Mouse (Mus musculus) ovary, postnatal 14 days (tissue): ENCODE data around the gene Wsb1.

Experiments used
- DNase-seq: peaks from one replicate; pipeline ENCODE4 v3.0.0; 2022; ENCODE audit warnings: low spot score

Wsb1 gene

DNA sequence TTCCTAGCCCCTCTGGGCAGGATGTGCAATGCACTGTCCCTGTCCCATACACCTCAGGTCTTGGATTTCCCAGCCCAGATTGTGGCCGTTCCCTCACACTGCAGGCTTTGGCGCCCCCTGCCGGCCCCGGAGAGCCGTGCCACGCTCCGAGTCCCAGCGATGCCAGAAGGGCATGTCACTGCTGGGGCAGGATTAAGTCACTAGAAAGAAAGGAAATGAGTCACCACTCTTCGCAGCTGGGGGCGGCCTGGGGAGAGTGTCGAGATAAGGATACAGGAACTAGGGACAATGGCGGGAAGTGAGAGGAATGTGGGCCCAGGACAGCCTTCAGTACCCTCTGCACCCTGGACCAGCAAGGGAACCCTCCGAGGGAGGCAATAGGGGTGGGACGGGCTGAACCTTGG lies 40.5 kb downstream of the Wsb1 start:
- peak; percentile 98 for DNase-seq

DNA sequence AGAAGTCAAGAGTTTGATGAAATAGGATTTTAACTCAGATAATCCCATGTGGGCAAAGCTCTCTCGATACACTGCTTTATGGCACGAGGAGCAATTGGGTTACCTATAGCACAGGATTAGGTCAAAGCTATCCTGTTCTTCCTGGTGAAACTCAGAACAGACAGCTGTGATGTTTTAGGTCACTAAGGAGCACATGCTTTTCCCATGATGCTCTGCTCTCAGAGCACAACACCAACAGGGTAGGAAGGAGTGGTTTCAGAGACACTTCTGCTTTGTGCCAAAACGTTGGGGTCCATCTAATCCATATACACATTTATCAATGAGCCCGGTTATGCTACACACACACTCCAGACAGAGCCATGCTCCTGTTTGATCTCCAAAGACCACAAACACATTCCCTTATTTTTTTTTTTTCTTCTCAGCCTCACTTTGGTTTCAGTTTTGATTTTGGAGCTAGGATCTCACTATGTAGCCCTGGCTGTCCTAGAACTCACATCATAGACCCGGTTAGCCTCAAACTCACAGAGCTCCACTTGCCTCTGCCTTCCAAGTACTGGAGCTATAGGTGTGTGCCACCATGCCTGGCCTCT lies 44.5 kb downstream of the Wsb1 start:
- no peak for DNase-seq

DNA sequence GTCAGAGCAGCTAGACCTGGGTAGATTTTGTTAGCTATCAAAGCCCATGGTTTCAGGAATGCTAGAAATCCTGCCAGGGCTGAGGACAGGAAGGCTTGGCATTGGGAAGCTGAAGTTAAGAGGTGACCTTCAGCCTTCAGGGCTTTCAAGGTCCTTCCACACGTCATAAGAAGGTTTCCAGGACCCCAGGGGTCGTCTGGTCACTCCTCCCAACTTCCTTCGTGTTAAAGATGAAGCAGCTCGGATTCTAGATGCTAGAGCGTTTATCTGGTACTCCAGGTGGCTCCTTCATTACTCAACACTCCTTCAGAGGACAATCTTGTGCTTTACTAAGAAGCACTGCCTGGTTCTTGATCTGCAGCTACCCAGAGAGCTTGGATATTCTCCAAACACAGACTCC lies 45.4 kb downstream of the Wsb1 start:
- DNase-seq = no peak

DNA sequence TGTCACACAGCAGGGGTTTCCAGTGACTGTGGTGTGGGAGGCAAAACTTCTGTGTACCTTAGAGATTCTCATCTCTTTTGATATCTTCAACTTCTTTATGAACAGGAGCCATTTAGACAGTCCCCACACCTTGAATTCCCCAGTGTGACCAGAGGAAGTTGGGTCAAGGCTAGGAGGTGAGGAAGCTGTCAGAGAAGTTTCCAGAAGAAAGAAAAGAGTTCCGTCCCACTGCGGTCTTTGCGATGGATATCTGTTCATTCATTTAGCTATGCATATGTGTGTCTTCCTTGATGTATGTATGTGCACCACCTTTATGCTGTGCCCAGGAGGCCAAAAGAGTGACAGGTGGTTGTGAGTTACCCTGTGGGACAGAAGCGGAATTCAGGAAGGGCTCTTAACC lies 46.0 kb downstream of the Wsb1 start:
- DNase-seq = no peak

DNA sequence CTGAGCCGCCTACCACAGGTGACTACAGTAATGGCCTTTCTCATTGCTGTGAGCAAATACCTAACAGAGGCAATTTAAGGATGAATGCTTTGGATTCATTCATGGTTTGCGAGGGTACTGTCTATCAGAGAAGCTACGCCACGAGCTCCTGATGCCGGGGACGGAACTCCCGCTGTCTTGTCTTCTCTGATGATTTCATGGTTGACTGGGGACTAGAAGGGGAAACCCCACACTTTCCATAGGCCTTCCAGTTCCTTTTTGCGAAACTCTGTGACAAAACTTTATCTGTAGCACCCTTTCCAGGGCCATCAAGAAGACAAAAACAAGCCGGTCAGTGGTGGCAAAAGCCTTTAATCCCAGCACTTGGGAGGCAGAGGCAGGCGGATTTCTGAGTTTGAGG lies 46.8 kb downstream of the Wsb1 start:
- no peak for DNase-seq

DNA sequence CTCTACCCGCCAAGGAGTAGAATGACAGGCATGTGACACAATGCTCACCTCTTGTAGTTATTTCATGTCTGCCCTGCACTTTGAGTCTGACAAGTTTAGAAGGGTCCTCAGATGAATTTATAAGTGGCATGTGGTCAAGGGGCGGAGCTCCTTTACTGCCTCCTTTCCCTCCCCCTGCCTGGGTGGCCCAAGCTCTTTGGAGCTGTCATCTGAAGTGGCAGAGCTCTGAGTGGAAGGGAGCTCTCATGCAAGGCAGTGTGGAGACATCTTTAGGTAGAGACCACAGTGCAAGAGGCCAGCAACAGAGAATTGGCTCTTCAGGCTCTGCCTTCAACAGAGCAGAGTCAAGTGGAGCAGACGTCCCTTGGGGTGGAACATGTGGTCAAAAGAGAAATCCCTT lies 50.0 kb downstream of the Wsb1 start:
- DNase-seq = no peak

DNA sequence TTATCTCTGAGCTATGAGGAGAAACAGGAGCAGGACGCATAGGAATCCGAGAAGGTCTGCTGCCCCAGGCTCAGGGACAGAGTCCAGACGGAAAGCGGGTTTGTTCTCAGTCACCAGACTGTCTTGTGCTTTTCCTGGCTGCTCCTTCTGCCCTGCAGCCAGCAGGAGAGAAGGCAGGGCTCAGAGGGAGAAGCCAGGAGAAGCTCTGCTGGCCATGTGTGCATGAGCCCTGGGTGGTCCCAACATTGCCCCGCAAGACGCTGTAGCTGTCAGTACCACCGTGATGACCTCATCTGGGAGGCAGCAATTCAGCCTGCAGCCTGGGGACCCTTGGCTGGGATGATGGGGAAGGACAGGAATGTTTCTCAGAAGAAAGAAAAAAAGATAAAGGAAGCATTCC lies 54.0 kb downstream of the Wsb1 start:
- no peak for DNase-seq

DNA sequence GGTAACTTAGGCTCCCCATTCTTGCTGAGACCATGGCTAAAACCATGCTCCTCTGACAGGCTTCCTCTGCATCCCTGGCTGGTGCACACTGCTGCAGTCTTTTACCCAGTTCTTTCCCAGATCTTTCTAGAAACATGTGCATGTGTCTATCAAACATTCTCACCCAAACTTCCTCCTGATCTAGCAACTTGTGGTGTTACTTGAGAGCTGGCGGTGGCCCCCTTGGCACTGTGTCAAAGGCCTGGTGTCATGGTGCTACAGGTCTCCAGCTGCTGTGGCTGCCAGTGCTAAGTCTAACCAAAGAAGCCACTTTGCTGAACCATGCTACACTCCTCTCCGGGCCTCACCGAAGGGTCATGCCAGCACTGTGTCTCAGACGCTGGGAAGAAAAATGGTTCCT lies 55.9 kb downstream of the Wsb1 start:
- no peak for DNase-seq

DNA sequence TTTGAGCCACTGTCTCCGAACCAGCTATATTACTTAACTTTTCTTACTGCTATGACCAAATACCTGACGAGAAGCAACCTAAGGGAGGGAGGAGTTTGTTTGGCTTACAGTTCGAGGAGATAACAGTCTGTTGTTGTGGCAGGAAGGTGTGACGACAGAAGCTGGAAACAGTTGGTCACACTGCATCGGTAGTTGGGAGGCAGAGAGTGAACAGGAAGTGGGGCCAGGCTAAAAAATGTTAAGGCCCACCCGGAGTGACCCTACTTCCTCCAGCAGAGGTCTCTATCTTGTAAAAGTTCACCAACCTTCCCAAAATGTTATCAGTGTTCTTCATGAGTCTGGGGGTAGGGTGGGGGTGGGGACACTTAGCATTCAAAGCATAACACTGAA lies 56.6 kb downstream of the Wsb1 start:
- DNase-seq = no peak

DNA sequence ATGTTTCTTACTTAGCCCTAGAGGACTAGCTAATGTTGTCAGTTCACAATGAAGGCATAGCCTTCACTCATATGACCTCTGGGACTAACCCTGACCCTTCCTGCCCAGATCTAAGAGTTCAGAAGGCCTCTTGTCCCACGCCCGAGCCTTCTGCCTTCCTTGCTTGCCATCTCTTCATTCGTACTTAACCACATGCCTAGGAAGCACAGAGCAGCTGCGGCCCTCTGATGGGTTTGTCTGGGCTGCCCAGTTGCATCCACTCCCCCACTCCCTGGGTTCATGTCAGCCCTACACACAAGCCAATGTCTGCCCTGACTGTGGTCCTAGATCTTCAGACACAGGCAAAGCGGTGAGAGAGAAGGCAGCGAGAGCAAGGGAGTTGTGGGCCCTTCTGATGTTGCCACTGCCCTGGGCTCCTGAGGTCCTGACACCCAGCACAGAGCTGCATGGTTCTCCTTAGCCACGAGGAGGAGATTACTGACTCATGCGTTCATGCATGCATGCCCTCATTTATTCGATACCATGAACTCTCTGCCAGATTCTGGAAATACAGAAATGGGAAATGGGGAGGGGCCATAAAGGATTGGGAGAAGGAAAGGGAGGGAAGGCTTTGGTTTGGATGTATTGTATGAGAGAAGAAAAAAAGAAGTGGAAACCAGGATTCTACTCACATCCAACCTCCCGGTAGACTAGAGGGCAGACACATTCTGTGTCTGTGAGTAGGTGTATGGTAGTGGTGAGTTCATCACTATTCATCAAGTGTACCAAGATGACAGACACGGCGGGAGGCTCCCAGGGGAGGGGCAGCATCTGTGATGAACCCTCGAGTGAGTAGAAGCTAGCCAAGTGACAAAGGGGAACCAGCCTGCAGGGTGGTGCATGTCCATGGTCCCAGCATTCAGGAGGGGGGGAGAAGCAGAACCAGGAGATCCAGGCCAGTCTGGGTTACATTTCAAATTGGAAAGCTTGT lies 57.3 kb downstream of the Wsb1 start:
- no peak for DNase-seq

DNA sequence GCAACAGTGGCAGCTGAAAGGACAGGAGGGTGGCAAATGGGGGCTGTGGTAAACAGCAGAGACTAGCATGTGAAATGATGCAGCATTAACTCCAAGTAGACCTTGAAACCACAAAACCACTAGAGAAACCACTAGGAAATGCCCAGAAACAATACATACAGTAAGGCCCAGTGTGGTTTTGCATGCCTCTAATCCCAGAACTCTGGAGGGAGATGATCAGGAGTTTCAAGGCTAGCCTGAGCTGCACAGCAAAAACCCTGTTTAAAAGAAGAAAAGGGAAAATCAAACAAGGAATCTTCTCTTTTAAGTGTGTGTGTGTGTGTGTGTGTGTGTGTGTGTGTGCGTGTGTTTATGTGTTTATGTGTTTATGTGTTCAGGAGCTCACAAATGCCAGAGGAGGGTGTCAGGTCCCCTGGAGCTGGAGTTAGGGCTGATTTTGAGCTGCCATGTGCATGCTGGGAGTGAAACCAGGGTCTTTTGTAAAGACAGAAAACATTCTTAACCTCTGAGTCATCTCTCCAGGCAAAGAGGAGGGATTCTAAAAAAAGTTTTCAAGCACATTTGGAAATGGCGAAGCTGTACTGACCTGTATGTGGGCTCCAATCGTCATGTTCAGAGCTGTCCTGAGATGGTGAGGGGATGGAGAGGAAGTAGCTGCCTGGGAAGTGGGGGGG lies 58.1 kb downstream of the Wsb1 start:
- DNase-seq = no peak

DNA sequence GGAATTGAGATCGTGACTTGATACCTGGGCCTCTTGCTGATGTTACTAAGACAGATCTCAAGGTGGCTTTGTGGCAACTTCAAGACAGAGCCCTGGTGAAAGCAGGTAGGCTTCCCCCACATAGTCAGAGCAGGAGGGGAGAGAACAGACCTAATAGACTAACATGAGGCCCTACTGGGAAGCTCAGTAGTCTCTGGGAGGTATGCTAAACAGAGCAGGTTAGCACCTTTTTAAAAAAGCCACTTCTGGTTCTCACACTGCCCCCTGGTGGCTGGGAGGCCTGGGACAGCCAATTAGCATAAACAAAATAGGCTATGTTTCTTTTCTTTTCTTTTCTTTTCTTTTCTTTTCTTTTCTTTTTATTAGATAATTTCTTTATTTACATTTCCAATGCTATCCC lies 62.3 kb downstream of the Wsb1 start:
- no peak for DNase-seq

DNA sequence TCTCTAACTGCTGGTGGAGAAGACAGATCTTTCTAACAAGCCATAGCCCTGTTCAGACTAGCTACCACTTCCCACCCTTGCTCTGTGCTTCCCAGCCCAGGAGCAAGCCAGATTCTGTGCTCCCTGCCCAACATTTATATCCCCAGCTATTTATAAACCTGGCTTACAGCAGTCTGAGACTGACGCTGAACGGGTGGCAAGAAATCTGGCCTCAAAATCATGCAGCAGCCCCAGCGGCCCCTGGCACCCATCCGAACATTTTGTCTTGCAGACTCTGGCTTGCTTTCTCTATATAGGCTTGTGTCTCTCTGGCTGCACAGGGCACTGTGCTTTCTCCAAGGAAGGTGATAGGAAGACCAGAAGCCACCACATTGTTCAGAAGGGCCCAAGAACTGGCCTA lies 63.3 kb downstream of the Wsb1 start:
- DNase-seq = no peak

DNA sequence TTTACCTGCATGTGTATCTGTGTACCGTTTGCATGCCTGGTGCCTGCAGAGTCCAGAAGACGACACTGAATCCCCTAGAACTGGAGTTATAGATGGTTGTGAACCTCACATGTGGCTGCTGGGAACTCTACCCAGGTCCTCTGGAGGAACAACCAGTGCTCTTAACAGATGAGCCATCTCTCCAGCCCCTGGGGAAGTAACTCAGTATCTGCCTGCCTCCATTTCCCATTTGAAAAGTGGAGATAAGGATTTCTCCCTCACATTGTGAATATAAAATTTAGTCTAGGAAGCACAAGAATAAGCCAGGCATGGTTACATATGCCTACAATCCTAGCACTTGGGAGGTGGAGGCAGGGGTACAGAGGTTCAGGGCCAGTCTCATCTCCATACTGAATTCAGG lies 64.2 kb downstream of the Wsb1 start:
- no peak for DNase-seq
